Mouse (Mus musculus) embryonic fibroblast, embryonic 13.5 days (primary cell): Measurements from ENCODE around the gene Hoxa5.

Experiments used
- CTCF ChIP-seq: IDR thresholded peaks from 2 replicates; pipeline ENCODE4 v1.5.1; 2011; ENCODE audit warnings: mild to moderate bottlenecking, control low read depth, low read length, moderate library complexity, borderline replicate concordance; ENCODE audit not compliant: insufficient read depth
- POLR2A ChIP-seq: IDR thresholded peaks from 2 replicates; pipeline ENCODE4 v1.6.1; 2011; ENCODE audit warnings: low read depth, mild to moderate bottlenecking, control low read depth, low read length, moderate library complexity

DNA sequence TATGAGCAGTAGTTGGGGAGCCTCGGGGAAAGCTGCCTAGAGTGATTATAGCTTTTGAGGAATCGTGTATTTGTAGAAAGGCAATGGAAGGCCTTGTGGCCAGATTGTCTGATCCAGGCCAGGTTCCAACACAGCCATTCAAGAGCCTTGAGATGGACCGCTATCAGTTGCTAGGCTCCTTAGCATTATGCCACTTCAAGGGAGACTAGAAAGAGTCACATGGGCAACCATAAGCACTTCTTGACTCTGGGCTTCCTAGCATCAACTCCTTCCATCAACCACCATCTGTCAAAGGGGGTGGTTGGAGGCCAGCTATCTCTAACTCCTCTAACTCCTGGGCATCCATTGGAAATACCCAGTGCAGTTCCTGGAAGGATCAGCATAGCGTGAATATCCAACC, 45.4 kb upstream of the Hoxa5 start:
- no peak for TF ChIP-seq CTCF
- no peak for TF ChIP-seq POLR2A
